Mouse (Mus musculus): ENCODE data around the gene Tnfrsf19. TPM values are rescaled to one million over a fixed set of nuclear protein-coding genes. Genes with fewer than 3 reads are reported as not detected.

Gene Tnfrsf19
- total RNA-seq, 4 experiments from 2014 or later, result 4.0 to 8.4 (median 7.3) TPM

DNA sequence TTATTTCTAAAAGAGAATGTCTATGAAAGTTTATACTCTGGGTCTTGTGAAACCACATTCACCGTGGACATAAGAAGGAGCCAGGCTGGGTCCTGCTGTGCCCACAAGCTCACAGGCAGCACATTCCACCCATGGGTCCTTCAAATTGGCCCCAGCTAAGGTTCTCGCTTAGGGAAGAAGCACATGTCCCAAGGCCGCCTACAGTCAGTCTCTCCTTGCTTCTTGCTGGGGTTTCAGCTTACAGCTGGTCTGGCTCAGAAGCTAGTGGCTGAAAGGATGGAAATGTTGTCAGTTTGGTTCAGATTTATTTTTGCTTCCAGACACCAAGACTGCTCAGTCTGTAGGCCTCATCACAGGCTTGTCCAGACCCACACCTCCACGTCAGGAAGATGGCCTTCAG is 80.2 kb downstream of the Tnfrsf19 start:
- no peak for DNase-seq (ENCODE audit: low spot score in 2 of 2)

DNA sequence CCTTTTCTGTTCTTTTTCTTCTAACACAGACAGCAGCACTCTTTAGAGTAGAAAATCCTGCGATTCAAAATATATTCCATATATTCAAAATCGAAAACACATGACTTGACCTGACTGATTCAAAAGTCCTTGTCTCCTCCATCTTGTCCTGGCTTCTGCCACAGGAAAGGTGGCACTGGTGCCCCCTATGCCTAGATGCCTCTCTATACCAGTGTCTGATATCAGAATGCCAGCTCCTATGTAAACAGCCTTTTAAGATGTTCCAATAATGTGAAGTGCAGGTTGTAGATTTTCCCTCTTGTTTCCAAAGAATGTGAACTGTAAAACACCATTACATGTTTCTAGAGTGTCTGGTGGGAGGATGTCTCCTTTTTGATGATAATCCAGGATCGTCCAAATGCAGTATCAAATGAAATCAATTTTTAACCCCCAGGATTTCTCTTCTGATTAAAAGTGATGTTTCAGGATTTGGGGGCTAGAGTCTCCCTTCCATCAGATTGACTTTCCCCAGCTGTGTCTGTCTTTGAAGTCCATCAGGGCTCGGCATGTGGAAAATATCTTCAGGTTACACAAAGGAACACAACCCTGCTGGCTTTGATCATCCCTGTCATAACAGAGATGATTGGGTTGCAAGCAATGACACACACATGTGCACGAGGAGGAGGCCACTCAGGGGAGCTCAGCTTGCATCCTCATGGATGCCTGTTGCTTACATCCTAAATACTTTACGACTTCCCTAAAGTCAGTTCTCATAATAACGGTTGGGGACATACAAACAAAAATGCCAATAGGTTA is 82.1 kb downstream of the Tnfrsf19 start:
- DNase-seq (ENCODE audit: low spot score in 2 of 2), result no peak

DNA sequence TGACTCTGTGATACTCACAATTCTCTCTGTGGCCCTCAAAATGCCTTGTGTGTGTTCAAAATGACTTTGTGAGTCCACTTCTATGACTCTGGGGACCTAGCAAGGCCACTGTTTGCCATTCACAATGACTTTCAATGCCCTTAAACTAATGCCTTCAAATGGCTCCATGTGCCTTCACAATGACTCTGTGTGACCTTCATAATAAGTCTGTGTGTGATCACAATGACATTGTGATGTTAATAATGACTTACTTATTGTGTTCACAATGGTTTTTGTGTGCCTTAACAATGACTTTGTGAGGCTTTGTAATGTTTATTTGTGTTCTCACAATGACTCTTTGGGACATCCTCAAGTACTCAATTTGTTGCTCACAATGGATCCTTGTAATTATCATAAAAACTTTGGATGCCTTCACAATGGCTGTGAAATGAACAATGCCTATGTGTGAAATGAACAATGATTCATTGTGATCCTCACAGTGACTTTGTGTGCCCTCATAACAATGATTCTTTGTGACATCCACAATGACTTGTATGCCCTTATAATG is 88.6 kb downstream of the Tnfrsf19 start:
- DNase-seq (ENCODE audit: low spot score in 2 of 2), result no peak

DNA sequence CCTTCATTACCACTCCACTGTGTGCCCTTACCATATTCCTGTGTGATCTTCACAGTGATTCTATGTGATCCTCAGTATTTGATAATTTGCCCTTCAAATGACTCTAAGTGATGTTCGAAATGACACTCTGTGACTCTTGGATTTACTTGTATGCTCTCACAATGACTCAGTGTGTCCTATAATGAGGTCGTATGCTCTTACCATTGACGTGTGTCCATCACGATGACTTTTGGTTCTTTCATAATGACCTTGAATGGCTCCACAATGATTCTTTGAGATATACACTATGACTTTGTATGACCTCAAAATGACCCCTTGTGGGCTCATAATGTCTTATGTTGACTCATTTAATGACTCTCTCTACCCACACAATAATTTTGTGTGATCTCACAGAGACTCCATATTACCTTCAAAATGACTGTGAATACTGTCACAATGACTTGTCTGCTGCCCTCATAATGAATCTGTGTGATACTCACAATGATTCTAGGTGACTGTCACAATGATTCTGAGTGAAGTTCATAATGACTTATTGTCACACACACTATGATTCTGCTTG is 108.7 kb downstream of the Tnfrsf19 start:
- no peak for DNase-seq (ENCODE audit: low spot score in 2 of 2)

DNA sequence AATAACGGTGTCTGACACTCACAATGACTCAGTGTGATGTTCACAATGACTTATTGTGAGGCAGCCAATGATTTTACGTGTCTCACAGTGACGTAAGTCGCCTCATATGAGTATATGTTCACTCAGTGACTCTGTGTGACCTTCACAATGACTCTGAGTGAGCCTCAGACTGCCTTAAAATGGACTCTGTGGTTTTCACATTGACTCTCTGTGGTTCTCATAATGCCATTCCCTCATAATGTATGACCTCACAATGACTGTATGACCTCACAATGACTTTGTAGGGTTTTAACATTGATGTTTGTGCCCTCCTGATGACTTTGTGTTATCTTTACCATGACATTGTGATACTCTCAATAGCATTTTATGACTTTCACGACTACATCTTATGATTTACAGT is 110.6 kb downstream of the Tnfrsf19 start:
- no peak for DNase-seq (ENCODE audit: low spot score in 2 of 2)

DNA sequence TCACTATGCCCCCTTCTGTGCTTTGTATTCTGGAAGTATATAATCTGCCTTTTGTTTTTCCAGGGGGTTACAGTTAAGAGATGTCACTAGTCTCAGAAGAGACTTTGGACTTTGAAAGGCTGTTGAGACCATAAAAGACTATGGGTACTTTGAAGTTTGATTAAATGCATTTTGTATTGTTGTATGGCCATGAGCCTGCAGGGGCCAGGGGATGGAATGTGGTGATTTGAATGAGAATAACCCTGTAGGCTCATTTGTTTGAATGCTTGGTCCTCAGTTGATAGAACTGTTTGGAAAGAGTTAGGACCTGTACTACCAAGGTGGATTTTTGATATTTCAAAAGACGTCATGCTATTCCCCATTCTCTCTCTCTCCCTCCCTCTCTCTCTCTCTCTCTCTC is 120.3 kb downstream of the Tnfrsf19 start:
- no peak for DNase-seq (ENCODE audit: low spot score in 2 of 2)

DNA sequence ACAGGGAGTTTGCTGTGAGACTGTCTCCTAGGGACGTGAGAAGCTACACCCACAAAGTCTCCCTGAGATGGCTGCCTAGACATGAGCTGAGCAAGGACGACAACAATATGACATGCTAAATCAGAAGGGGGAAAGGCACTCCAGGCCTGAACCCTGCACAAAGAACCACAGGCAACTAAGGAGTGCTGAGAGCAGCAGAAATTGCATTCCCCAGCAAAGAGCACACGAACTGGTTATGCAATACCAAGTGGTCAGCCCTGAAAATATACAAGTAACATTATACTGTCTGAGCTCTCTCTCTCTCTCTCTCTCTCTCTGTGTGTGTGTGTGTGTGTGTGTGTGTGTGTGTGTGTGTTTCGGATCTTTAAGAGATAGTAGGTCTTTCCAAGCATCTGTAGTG is 129.6 kb downstream of the Tnfrsf19 start:
- DNase-seq (ENCODE audit: low spot score in 2 of 2), result no peak

Other genes with a start within 250 kb of the Tnfrsf19 start
- 10 to 100 TPM in 2 of 4 experiments, 1 to 10 TPM in 2; 8.4 to 14.2 (median 10.9) TPM for gene Sacs, start 92.0 kb upstream of the Tnfrsf19 start, total RNA-seq (2022)
- 100 to 1,000 TPM; 109 to 124 (median 115) TPM for gene Sgcg, start 212.0 kb upstream of the Tnfrsf19 start, total RNA-seq (2022)

Measured in gastrocnemius, adult 8-10 months (tissue).